Mouse (Mus musculus) testis, postnatal 14 days (tissue): ENCODE data around the gene Dmtf1.

Experiments used
- DNase-seq: peaks from one replicate; pipeline ENCODE4 v3.0.0; 2021; ENCODE audit warnings: low spot score

Gene Dmtf1

DNA sequence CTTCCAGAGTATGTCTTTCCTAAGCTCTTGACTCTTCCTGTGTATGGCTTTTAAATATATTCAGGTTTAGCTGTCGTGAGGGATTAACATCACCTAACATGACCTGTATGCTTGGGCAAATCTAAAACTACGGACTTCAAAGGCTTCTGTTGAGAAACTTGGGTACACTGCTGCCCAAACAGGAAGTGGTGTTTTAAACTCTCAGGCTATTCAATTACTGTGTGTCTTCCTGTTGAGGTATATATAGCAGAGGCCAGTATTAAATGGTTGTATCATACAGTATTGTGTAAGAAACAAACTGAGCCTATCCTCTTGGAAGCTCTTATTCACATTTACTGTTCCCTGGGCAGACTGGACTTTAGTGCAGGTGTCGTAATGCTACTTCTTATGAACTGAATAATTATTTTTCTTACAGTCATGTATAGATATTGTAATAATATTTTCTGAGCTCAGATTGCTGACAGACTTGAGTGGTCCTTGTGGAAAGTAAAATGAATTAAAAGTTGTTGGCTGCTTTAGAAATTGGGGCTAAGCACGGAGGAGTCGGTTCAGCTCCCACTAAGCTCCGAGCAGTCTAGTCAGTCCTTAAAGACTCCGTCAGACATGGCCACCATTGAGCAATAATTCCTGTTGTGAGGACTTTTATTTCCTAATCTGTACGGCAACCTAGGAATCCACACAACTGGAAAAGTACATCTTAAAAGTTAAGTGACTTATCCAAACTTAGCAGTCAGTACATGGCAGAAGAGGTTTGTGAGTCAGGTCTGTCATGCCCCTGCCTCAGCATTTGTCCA lies 54.1 kb downstream of the Dmtf1 start:
- no peak for DNase-seq

GRCm38 (mm10) chr5:9106806-9107205 lies 54.8 kb downstream of the Dmtf1 start:
- DNase-seq, result no peak

DNA sequence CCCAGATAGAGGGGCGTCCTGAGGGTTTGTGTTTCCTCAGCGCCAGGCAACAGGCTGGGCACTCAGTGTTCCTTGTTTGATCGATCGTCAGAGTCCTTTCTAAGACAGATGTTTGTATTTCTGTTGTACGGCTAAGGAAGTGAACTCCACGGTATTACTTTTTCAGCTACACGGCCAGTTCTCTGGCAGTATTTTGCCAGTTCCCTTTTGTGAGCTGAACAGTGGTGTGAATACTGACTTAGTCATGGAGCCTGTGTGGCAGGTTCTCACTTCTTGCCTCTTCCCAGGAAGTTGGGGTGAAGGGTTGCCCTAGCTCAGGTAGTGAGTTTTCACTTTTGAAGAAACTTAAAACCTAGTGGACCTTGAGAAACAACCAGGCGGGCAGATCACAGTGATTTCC lies 57.6 kb downstream of the Dmtf1 start:
- no peak for DNase-seq

- DNase-seq, result no peak
These were observed 58.9 kb downstream of the Dmtf1 start for GRCm38 (mm10) chr5:9102696-9103095.

DNA sequence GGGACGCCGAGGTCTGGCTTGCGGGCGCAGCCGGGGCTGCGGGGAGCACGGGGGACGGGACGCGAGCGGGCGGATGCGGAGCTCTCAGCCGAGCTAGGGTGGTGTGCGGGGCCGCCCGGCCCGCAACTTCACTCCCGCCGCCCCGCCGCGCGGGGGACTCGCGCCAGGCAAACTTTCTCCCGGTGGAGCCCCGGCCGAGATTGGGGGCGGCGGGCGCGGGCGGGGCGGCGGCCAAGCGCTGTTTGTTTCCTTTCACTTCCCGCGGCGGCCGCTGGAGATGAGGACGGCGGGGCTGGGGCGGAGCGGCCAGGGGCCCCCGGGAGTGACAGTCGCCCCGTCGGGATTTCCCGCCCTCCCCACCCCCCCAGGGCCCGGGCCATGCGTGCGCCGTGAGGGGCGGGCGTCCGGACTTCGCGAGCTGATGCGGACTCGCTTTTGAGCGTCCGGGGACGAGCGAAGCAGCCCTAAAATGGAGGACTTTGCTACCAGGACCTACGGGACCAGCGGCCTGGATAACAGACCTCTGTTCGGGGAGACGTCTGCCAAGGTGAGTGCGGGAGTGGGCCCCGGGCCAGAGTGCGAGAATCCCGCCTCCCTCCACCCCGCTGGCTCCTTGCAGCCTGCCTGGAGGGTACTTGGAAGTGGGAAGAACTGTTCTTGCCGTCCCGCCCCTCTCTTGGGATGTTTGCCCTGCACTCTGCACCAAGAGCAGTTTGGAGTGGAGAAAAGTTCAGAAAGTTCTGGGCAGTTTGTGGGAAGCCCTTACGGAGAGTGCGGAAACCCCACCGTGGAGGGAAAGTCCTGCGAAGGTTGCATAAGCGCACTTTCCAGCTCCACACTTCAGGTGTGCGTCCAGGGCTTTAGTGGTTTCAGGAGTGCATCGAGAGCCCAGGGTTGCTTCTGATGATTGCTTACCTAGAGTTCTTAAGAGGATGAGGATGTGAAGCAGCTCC lies 60.5 kb downstream of the Dmtf1 start:
- DNase-seq, result peak; percentile 62

- DNase-seq, result peak; percentile 88
These were observed 61.2 kb downstream of the Dmtf1 start, which contains the start of gene Tmem243 for GRCm38 (mm10) chr5:9100207-9100848. Tmem243 (plus strand) TSS chr5:9100668.

GRCm38 (mm10) chr5:9093490-9093889 lies 68.1 kb downstream of the Dmtf1 start:
- DNase-seq, result no peak

- DNase-seq, result no peak
These were observed 68.9 kb downstream of the Dmtf1 start for GRCm38 (mm10) chr5:9092716-9093115.

DNA sequence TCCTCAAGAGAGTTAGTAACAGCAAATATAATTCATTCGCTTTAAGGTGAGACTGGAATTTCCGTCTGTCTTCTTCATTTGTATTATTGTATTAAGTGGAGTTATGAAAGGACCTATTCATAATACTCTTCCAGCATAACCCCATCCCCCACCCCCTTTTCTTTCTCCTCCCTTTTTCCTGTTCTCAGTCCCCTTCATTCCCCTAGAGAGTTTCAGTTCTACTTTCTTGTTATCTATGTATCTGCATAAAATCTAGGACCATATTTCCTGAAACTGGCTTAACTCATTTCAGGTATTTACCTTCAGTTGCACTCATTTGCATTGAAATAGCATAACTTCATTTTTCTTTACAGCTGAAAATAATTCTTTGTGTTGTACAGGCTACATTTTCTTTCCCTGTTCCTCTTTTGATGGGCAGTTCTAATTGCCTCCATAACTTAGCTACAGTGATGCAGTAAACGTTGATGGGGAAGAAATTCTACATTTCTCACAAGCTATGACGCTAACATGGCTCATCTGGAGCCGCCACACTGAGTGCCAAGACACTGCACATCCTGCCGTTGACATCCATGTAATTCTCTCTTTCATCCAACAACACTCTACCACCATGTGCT lies 71.0 kb downstream of the Dmtf1 start:
- DNase-seq, result no peak

- DNase-seq, result no peak
These were observed 74.5 kb downstream of the Dmtf1 start for GRCm38 (mm10) chr5:9086924-9087719.

- DNase-seq, result no peak
These were observed 81.6 kb downstream of the Dmtf1 start for GRCm38 (mm10) chr5:9079773-9080501.

GRCm38 (mm10) chr5:9073177-9073854 lies 88.3 kb downstream of the Dmtf1 start:
- no peak for DNase-seq

DNA sequence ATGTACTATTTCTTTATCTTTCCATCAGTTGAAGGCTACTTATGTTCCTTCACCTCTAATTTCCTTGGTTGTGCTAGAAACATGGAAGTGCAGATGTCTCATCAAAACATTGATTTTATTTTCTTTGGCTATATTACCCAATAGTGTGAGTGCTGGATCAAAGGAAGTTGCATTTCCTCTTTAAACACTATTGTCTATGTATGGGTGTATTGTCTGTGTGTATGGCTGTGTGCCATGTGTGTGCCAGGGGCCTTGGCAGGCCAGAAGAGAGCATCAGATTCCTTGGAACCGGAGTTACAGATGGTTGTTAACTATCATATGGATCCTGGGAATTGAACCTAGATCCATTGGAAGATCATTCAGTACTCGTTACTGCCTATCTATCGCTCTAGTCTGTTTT lies 90.2 kb downstream of the Dmtf1 start:
- no peak for DNase-seq

DNA sequence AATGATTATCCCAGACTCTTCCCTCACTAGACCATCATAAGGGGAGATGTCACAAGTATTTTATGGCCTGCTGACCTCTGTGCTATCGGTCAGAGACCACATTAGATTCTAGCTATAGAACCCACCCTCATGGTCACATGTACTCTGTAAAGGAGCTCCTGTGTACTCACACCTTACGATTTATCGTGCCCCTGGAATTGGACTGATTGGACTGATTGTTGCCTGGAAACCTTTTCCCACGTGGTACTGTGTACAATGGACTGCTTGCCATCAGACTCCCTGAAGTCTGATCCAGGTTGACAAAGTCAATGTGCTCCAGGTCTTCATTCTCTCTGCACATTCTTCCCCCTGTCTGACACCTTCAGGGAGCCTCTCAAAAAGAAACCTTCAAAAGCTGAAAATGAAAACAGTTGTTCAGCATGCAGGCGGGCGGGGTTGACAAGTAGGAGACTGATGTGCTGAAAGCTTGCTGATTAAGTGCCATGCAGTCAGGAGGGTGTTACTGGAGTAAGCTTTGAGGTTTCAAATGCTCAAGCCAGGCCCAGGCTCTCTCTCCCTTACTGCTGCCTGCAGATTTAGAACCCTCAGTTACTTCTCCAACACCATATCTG lies 91.9 kb downstream of the Dmtf1 start:
- no peak for DNase-seq

- no peak for DNase-seq
These were observed 92.7 kb downstream of the Dmtf1 start for GRCm38 (mm10) chr5:9068886-9069285.
